Mouse (Mus musculus): ENCODE data around the gene Trpm5.

Gene Trpm5

DNA sequence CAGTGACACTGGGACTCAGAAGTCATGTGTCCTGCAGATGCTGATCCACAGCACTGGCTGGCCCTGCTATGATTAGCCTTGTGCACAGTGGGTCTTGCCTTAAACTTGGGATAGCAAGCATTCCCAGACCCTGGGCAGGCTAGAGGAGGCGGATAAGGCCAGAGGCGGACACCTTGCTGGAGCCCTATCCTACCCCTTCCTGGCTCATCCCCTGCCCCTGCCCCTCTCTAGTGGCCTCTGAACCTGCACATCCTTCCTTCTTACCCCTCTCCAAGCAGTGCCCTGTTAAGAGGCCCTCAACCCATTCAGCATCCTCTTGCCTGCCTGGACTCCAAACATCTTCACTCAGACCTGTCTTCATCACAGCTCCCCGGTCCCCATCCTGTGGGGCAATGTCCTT lies 53.9 kb downstream of the Trpm5 start:
- DNase-seq (ENCODE audit: low spot score in 2 of 2), result no peak

DNA sequence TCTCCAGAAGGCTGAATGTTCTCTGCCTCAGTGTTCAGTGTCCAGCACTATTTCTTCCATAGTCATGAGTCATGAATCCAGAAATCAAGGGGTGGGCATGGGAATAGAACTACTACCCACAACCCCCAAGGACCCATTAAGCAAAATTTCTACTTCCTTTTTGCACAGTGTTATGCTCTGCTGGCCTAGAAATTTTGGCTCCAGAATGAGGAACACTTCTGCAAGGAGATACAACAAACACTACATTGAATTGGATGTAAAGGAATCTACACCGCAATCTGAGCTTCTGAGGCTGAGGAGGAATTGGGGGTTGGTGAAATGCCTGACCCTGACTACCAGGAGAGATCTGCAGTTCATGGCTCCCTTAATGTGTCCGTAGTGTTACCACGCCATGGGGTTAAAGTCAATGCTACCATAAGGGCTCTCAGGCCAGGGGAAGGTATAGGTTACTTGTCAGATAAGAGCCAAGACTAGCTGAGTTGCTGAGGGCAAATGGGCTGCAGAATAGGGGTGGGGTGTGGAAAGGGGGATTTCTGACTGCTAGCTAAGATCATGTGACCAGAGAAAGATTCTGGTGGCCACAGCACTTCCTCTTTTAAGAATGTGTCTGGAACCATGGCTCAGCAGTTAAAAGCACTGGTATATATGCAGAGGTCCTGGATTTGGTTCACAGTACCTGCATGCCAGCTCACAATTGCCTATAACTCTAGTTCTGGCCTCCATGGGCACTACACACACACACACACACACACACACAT lies 56.1 kb downstream of the Trpm5 start:
- no peak for DNase-seq (ENCODE audit: low spot score in 2 of 2)

DNA sequence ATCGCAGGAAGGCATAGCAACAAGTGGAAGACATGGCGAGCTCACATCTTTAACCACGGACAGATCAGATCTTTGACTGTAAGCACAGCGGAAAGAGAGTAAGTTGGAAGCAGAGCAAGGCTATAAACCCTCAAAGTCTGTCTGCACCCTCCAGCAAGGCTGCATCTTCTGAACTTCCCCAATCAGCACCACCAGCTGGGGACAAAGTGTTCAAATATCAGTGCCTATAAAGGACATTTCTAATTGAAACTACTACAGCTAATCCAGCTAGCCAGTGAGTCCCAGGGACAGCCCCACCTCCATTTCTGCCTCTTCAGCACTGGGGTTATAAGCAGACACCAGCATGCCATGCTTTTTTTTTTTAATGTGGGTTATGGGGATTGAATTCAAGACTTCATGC lies 57.1 kb downstream of the Trpm5 start:
- no peak for DNase-seq (ENCODE audit: low spot score in 2 of 2)

DNA sequence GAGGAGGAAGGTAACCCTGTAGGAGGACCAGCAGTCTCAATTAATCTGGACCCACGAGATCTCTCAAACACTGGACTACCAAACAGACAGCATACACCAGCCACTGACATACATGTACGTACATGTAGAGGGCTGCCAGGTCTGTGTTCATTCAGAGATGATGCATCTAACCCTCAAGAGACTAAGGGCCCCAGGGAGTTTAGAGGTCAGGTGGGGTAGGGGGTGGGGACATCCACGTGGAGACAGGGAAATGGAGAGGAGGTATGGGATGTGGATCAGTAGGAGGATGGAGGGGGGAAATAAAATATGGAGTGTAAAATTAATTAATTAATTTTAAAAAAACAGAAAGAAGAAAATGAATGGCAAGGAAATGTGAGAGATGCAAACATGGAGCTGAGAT lies 57.7 kb downstream of the Trpm5 start:
- DNase-seq (ENCODE audit: low spot score in 2 of 2), result no peak

DNA sequence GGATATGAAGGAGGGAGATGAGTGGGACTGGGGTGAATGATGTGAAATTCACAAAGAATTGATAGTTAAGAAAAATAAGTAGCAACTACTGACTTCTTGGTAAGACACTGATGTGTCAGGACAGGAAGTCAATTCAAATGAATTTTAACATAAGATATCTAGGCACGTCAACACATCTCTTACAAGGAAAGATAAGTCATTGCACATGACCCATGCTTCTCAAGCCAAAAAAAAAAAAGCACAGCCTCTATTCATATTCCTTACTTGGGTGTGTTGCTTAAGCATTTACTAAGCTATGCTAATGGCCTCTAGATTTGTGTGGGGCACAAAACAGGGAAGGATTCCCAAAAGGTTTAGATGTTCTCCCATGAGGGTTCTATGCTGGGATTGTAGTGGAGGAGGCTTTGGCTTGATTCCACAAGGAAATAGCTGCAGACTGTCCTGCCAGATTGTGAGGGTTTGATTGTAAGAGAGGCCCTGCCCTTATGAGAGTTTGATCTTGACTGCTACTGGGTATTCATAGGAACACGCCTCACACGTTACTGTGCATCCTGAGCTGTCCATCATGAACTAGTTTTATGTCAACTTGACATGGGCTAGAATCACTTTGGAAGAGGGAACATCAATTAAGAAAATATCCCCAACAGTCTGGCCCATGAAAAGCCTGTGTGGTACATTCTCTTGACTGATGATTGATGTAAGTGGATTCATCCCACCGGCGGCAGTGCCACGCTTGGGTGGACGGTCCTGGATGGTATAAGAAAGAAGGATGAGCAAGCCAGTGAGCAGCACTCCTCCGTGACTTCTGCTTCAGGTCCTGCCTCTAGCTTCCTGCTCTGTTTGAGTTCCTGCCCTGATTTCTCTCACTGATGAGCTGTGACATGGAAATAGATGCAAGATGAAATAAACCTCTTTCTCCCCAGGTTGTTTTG lies 59.7 kb downstream of the Trpm5 start:
- DNase-seq (ENCODE audit: low spot score in 2 of 2), result no peak

DNA sequence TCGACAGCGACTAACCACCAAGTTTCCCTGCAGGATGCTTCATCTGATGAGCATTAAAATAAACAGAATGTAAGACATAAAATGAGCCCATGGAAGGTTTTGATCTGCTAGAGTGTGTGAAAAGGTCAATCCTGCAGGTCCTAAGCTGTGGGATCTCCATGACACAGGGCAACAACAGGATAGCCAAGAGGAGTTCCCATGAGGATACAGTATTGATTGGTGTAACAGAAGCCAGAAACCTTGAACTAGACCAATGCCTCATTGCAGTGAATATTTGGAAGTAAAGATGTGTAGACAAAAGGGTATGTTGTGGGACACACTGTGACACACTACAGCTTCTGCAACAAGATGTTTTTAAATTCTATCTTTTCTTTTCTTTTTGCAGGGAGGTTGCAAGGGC lies 60.3 kb downstream of the Trpm5 start:
- no peak for DNase-seq (ENCODE audit: low spot score in 2 of 2)

DNA sequence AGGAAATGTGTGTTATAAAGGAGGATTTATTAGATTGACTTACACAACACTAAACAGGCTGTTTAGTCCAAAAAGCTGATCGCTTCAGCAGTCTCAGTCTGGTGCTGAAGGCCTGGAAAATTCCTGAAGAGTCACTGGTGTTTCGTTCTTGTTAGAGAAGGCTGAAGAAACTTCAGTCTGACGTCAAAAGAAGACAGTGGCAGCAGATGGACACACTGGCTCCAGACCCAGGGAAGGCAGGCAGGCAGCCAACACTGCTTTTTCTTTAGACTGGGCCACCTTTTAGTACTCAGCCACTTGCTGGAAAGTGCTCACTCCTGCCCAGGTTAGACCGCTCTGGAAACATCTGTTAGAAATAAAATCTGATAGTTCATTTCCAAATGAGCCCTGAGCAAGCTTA lies 60.9 kb downstream of the Trpm5 start:
- DNase-seq (ENCODE audit: low spot score in 2 of 2), result peak in 1 of 2 experiments; percentile 53

DNA sequence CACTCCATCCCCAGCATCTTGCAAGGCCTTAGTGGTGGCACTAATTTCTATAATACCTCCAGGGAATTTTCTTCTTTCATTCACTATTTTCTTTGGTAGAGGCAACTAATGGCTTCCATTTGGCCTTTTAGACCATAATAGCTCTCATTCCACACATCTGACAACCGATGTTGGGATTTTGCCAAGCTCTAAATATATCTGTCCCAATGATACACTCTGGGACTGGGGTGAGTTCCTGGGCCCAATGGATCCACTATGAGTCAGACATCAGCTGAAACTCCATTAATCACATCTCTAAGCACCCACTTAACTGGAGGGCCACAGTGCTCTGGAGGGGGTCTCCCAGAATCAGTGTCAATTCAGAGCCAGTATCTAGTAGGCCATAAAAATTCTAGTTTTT lies 62.6 kb downstream of the Trpm5 start:
- DNase-seq (ENCODE audit: low spot score in 2 of 2), result no peak

DNA sequence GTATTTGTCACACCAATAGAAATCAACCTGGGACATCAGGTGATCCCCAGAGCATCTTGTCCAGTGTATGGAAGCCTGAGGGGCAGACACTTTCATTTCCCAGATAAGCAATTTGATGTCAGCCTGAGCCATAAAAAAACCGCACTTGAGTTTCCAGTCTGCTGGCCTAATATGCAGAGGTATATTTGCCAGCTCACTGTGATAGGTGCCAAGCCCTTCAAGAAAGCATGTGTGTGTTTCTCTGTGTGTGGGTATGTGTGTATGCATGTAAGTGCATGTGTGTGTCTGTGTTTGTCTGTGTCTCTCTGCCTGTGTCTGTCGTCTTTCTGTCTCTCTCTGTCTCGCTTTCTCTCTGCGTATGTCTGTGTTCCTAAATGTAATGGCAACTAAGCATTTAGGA lies 67.2 kb downstream of the Trpm5 start:
- DNase-seq (ENCODE audit: low spot score in 2 of 2), result no peak

DNA sequence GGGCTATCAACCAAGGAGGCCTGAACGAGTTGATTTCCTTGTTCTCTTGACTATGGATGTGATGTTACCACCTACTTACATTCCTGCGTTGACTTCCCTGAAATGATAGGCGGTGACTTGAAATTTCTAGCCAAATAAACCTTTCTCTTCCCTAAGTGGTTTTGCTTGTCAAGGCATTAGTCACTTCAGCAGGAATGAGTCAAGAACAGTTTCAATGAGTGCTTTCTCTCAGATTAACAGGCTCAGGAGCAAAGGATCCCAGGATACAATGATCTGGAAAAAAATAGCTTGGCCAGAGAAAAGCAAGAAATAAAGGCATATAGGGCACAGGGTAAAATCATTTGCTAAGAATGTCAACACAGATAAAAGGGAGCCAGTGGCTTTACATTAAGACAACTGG lies 68.9 kb downstream of the Trpm5 start:
- no peak for DNase-seq (ENCODE audit: low spot score in 2 of 2)

DNA sequence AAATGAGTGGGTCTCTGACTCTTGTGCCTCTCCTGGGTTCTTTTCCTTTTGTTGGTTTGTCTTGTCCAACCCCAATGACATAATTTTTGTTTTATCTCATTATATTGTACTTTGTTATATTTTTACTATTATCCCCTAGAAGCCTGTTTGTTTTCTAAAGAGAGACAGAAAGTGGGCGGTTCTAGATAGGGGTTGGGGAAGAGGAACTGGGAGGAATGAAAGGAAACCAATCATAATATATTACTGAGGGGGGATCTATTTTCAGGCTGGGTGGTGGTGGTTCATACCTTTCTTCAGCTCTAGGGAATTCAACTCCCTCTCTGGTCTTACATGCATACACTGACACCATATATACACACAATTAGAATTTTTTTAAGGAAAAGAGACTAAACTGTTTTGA lies 70.1 kb downstream of the Trpm5 start:
- no peak for DNase-seq (ENCODE audit: low spot score in 2 of 2)

DNA sequence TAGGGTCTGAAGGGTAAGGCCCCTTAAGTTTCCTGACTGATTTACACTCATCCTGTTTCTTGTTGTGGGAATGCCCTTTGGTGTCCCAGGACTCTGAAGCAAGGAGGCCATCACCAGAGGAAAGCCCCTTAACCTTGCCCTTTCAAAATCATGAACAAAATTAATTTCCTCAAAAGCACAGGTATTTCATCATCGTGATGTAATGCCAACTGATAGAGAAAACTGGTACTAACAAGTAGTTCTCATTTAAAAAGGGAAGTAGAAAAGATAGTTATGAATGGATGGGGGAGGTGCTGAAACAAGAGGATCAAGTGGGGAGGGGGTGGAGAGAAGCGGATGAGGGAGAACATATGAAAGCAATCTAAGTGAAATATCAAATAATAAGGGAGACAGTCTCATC lies 70.9 kb downstream of the Trpm5 start:
- DNase-seq (ENCODE audit: low spot score in 2 of 2), result no peak

DNA sequence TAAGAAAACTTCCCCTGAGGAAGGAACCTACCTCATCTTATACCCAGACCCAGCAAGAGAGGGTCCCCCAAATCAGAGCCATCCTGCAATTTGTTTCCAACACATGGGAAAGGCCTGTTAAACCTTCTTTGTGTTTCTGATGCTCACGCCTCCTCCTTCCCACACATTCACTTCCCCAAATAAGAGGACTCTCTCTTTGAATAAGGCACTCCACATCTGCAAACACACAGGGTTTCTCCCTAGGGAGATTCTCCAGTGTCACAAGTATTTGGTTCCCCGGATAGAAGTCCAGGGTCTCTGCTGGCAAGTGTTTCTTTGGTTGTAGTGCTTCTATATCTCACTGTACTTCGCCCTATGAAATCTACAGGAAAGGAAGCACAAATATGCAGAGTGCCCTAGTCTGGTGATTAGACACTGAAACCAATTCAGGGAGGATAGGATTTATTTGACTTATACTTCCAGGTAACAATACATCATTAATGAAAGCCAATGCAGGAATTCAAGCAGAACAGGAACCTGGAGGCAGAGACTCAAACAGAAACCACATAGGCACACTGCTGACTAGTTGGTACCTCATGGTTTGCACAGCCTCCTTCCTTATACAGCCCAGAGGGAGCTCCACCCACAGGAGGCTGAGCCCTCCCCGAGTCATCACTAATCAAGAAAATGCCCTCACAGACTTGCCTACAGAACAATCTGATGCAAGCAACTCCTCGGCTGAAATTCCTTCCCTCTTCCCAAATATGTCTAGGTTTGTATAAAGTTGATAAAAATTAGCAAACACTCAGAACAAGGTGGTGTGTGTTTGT lies 72.9 kb downstream of the Trpm5 start:
- DNase-seq (ENCODE audit: low spot score in 2 of 2), result no peak

DNA sequence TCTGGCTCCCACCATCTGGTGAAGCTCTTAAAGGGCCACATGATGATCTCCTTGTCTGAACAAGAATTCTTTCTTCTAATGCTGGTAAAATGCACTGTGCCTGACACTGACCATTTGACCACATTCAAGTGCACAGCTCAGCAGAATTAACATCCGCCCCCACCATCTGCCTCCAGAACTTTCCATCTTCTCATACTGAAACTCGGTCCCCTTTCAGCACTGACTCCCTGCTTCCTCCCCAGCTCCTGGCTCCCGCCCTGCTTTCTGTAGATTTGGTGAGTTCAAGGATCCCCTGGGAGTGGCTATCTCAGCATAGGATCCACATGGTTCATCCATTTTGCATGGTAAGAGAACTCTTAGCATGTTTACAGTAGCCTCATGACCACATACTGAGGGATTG lies 73.7 kb downstream of the Trpm5 start:
- no peak for DNase-seq (ENCODE audit: low spot score in 2 of 2)

DNA sequence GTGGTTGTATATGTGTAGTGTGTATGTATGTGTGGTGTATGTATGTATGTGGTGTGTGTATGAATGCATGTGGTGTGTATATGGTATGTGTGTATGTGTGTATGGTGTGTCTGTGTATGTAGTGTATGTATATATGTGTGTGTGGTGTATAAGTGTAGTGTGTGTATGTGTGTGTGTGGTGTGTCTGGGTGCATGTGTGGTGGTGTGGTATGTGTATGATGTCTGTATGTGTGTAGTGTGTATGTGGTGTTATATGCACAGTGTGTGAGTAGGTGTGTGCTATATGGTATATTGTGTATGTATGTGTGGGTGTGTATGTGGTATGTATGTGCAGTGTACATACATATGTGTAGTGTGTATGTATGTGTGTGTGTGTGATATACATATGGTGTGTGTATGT lies 74.4 kb downstream of the Trpm5 start:
- DNase-seq (ENCODE audit: low spot score in 2 of 2), result no peak

Measured in right cerebral cortex, postnatal 10 days (tissue).